ENCODE assay signal across 9 mouse cellular contexts in genomic region chr8:88928675-88929377, GRCm38 (mm10).
DNase-seq lines count a peak whose midpoint lies in the region; ATAC-seq lines count a peak whose summit lies in the region.
"Had no signal": no experiment of that assay in that cellular context is flagged by ENCODE, and none has a peak within 500 bp of the region (broad histone marks: within the 10 kb centered on the region; RNA-seq: fewer than 3 reads in every experiment).

No protein-coding gene starts in this region.

- DNase-seq in kidney, postnatal 10 days: peak; percentile 34
- no peak for DNase-seq in kidney, adult 11 months
- DNase-seq in brain, adult 2 months (ENCODE audit: low read depth, low spot score): peak; percentile 8
- peak; percentile 34 for DNase-seq in embryonic facial prominence, embryonic 10.5 days (ENCODE audit: low spot score)
- DNase-seq in limb, embryonic 10.5 days (ENCODE audit: low spot score): no peak
- no peak for DNase-seq in layer of hippocampus, adult 8-10 months (ENCODE audit: low spot score in 2 of 2)
- DNase-seq: gastrocnemius, postnatal 25 days; thymus, postnatal 4 days had no signal

- H3K9me3 ChIP-seq in embryonic facial prominence, embryonic 10.5 days: no peaks in the 10 kb centered on the region
- no peaks in the 10 kb centered on the region for H3K9me3 ChIP-seq in limb, embryonic 10.5 days (replicated peaks)

- 47% methylated on average over 7 of the region's 7 CpGs for WGBS in embryonic facial prominence, embryonic 10.5 days
- WGBS in limb, embryonic 10.5 days: 45% methylated on average over 7 of the region's 7 CpGs

- no peak for ATAC-seq in monocyte, adult 5-6 weeks (replicated peaks; ENCODE audit: insufficient number of reproducible peaks, low FRiP score, low TSS enrichment, poor library complexity, severe bottlenecking)

- peaks cover 5% of the 10 kb centered on the region; the same call in 1 of the 2 replicates for H3K27me3 ChIP-seq in embryonic facial prominence, embryonic 10.5 days (replicated peaks; ENCODE audit: low read depth, poor library complexity, severe bottlenecking)
- H3K27me3 ChIP-seq in limb, embryonic 10.5 days (ENCODE audit: low read depth, poor library complexity, severe bottlenecking): no peaks in the 10 kb centered on the region; the same call in 1 of the 2 replicates

- H3K36me3 ChIP-seq in embryonic facial prominence, embryonic 10.5 days (replicated peaks): no peaks in the 10 kb centered on the region
- no peaks in the 10 kb centered on the region for H3K36me3 ChIP-seq in limb, embryonic 10.5 days

- no peak overlapping the region for H3K4me3 ChIP-seq in embryonic facial prominence, embryonic 10.5 days
- no peak overlapping the region for H3K4me3 ChIP-seq in limb, embryonic 10.5 days

- peaks cover 17% of the 10 kb centered on the region for H3K4me1 ChIP-seq in embryonic facial prominence, embryonic 10.5 days
- H3K4me1 ChIP-seq in limb, embryonic 10.5 days: peaks cover 16% of the 10 kb centered on the region

- H3K27ac ChIP-seq in embryonic facial prominence, embryonic 10.5 days (replicated peaks): peak overlapping the region; percentile 31; the same call in 1 of the 2 replicates
- H3K27ac ChIP-seq in limb, embryonic 10.5 days: peak overlapping the region; percentile 43

Comparison
In these comparisons a context has a peak if more than half of its experiments do, and no peak if none do; other contexts are left out.
1. DNase-seq: peak in kidney, postnatal 10 days (single experiment), brain, adult 2 months (single experiment) and embryonic facial prominence, embryonic 10.5 days (single experiment); none in kidney, adult 11 months (single experiment), limb, embryonic 10.5 days (single experiment) and layer of hippocampus, adult 8-10 months (0 of 2).